Mouse (Mus musculus) MN1 (cell line): ENCODE measurements at regions not wholly inside any gene's neighbourhood (a gene's known extent, or its start where the extent isn't known, plus 50 kb on each side); places are given as distances from the start of the nearest gene placed in this dataset.
"Not testable (repeated sequence)": the region's sequence is repeated elsewhere in the genome, so short reads cannot be mapped to it uniquely, and the experiment has no call there.

Experiments used
- DNase-seq: peaks from one replicate; pipeline ENCODE4 v3.0.0-alpha.2; 2016; ENCODE audit warnings: low spot score

- DNase-seq: no peak
These were observed 257.1 kb upstream of the Pik3r1 start for GRCm38 (mm10) chr13:102025138-102025537.

GRCm38 (mm10) chr13:102025547-102025946 lies 257.5 kb upstream of the Pik3r1 start:
- not testable (repeated sequence) for DNase-seq

GRCm38 (mm10) chr13:102031416-102031815 lies 263.4 kb upstream of the Pik3r1 start:
- DNase-seq: no peak

GRCm38 (mm10) chr13:102034484-102034883 lies 266.5 kb upstream of the Pik3r1 start:
- DNase-seq: no peak

GRCm38 (mm10) chr13:102036001-102036400 lies 268.0 kb upstream of the Pik3r1 start:
- no peak for DNase-seq

- DNase-seq: no peak
These were observed 269.0 kb upstream of the Pik3r1 start for GRCm38 (mm10) chr13:102036819-102037624.

GRCm38 (mm10) chr13:102060213-102060612 lies 292.2 kb upstream of the Pik3r1 start:
- no peak for DNase-seq

- DNase-seq: no peak
These were observed 296.7 kb upstream of the Pik3r1 start for GRCm38 (mm10) chr13:102064590-102065273.

GRCm38 (mm10) chr13:102065274-102065640 lies 297.2 kb upstream of the Pik3r1 start:
- DNase-seq: no peak

- DNase-seq: no peak
These were observed 297.8 kb upstream of the Pik3r1 start for GRCm38 (mm10) chr13:102065796-102066195.

GRCm38 (mm10) chr13:102070740-102071139 lies 302.7 kb upstream of the Pik3r1 start:
- no peak for DNase-seq

GRCm38 (mm10) chr13:102072366-102072765 lies 304.3 kb upstream of the Pik3r1 start:
- no peak for DNase-seq

GRCm38 (mm10) chr13:102087766-102088165 lies 319.7 kb upstream of the Pik3r1 start:
- no peak for DNase-seq

GRCm38 (mm10) chr13:102089551-102089950 lies 321.5 kb upstream of the Pik3r1 start:
- DNase-seq: no peak

- no peak for DNase-seq
These were observed 326.2 kb upstream of the Pik3r1 start for GRCm38 (mm10) chr13:102094193-102094592.

GRCm38 (mm10) chr13:102103161-102103560 lies 335.1 kb upstream of the Pik3r1 start:
- DNase-seq: peak; percentile 67

- DNase-seq: no peak
These were observed 338.2 kb upstream of the Pik3r1 start for GRCm38 (mm10) chr13:102106188-102106587.

GRCm38 (mm10) chr13:102108204-102108603 lies 340.2 kb upstream of the Pik3r1 start:
- DNase-seq: no peak

- no peak for DNase-seq
These were observed 340.9 kb upstream of the Pik3r1 start for GRCm38 (mm10) chr13:102108916-102109315.

- DNase-seq: no peak
These were observed 345.9 kb upstream of the Pik3r1 start for GRCm38 (mm10) chr13:102113941-102114340.

GRCm38 (mm10) chr13:102122341-102122740 lies 354.3 kb upstream of the Pik3r1 start:
- DNase-seq: no peak

GRCm38 (mm10) chr13:102127933-102128430 lies 360.0 kb upstream of the Pik3r1 start:
- DNase-seq: no peak

GRCm38 (mm10) chr13:102131459-102131858 lies 363.4 kb upstream of the Pik3r1 start:
- no peak for DNase-seq
